Mouse (Mus musculus) forebrain, embryonic 13.5 days (tissue): ENCODE measurements around the gene Slfn5. TPM values are rescaled to one million over a fixed set of nuclear protein-coding genes. Genes with fewer than 3 reads are reported as not detected.
"Not testable (repeated sequence)": the region's sequence is repeated elsewhere in the genome, so short reads cannot be mapped to it uniquely, and the experiment has no call there.

Source experiments
- ATAC-seq: fragments of 200-750 bp; cut with Nextera tagmentation; 2 replicates; pipeline ENCODE4 v1.8.0; 2017
- H3K27ac ChIP-seq: fragments of 300-500 bp; sonication (generic); 2 replicates; pipeline ENCODE4 v1.5.1; 2015; ENCODE audit warnings: inconsistent platforms, mild to moderate bottlenecking, moderate library complexity
- H3K27me3 ChIP-seq: fragments of 300-500 bp; sonication (generic); 2 replicates; pipeline ENCODE4 v1.6.1; 2015; ENCODE audit warnings: mild to moderate bottlenecking, inconsistent platforms
- H3K36me3 ChIP-seq: fragments of 300-500 bp; sonication (generic); 2 replicates; pipeline ENCODE4 v1.6.1; 2015; ENCODE audit warnings: mild to moderate bottlenecking, inconsistent platforms; ENCODE audit not compliant: poor library complexity, severe bottlenecking
- H3K4me1 ChIP-seq: fragments of 300-500 bp; sonication (generic); 2 replicates; pipeline ENCODE4 v1.6.1; 2015; ENCODE audit warnings: inconsistent platforms
- H3K4me2 ChIP-seq: fragments of 300-500 bp; sonication (generic); 2 replicates; pipeline ENCODE4 v1.6.1; 2015; ENCODE audit warnings: inconsistent platforms, mild to moderate bottlenecking, moderate library complexity
- H3K4me3 ChIP-seq: fragments of 300-500 bp; sonication (generic); 2 replicates; pipeline ENCODE4 v1.5.1; 2015; ENCODE audit warnings: mild to moderate bottlenecking, inconsistent platforms
- H3K9ac ChIP-seq: fragments of 300-500 bp; sonication (generic); 2 replicates; pipeline ENCODE4 v1.6.1; 2015; ENCODE audit warnings: mild to moderate bottlenecking, inconsistent platforms
- H3K9me3 ChIP-seq: fragments of 300-500 bp; sonication (generic); replicated peaks from 2 replicates; pipeline ENCODE4 v1.6.1; 2016; ENCODE audit warnings: inconsistent platforms
- WGBS: fragments of 180-500 bp; shearing (Covaris S2); methylation state at CpG from one replicate; pipeline ENCODE4 v1.1.7; 2015; 5-methylcytosine and 5-hydroxymethylcytosine counted together
- microRNA-seq: library from miRNA; unstranded; fragments of <30 nt; microRNA quantifications from one replicate; pipeline ENCODE4, GENCODE M21; 2016
- polyA plus RNA-seq: library from polyadenylated mRNA; unstranded; fragments of >200 nt; fragmentation: Nextera tagmentation; extraction: Ambion mirVana; gene quantifications from 2 replicates; pipeline ENCODE4 v1.2.1, GENCODE M21; 2015

Slfn5 gene
- polyA plus RNA-seq, 1 experiment from 2014 or later, result 0.30 TPM

- no peak overlapping the region for H3K4me2 ChIP-seq
- H3K9ac ChIP-seq, result no peak overlapping the region
- WGBS, result 85% methylated on average over 17 of the region's 17 CpGs
- ATAC-seq, result no peak
- H3K9me3 ChIP-seq, result no peaks in the 10 kb centered on the region
- H3K4me3 ChIP-seq, result no peak overlapping the region
- peaks cover 52% of the 10 kb centered on the region for H3K36me3 ChIP-seq
- H3K27ac ChIP-seq, result no peak overlapping the region
- H3K4me1 ChIP-seq, result no peaks in the 10 kb centered on the region
- no peaks in the 10 kb centered on the region for H3K27me3 ChIP-seq
Observed at GRCm38 (mm10) chr11:82983193-82983592, 32.0 kb downstream of the Slfn5 start.

- H3K27me3 ChIP-seq, result peaks cover 3% of the 10 kb centered on the region; the same call in 1 of the 2 replicates
- WGBS, result 94% methylated on average over 6 of the region's 6 CpGs
- no peak overlapping the region for H3K9ac ChIP-seq
- no peak overlapping the region for H3K4me3 ChIP-seq
- no peak overlapping the region for H3K27ac ChIP-seq
- no peak for ATAC-seq
- H3K4me2 ChIP-seq, result no peak overlapping the region
- peaks cover 11% of the 10 kb centered on the region for H3K4me1 ChIP-seq
- no peaks in the 10 kb centered on the region for H3K9me3 ChIP-seq
- H3K36me3 ChIP-seq, result peaks cover 22% of the 10 kb centered on the region
Observed at GRCm38 (mm10) chr11:82987621-82988020, 36.5 kb downstream of the Slfn5 start.

GRCm38 (mm10) chr11:82989357-82989756 lies 38.2 kb downstream of the Slfn5 start:
- Histone ChIP-seq H3K4me3 (no peak overlapping the region), H3K27ac (no peak overlapping the region), H3K9me3 (no peaks in the 10 kb centered on the region), H3K4me2 (peak overlapping the region; percentile 64), H3K9ac (no peak overlapping the region), H3K4me1 (peaks cover 11% of the 10 kb centered on the region), H3K36me3 (peaks cover 16% of the 10 kb centered on the region), H3K27me3 (peaks cover 3% of the 10 kb centered on the region; the same call in 1 of the 2 replicates)
- WGBS, result 56% methylated on average over 12 of the region's 12 CpGs
- ATAC-seq, result no peak

GRCm38 (mm10) chr11:82990612-82991385 lies 39.6 kb downstream of the Slfn5 start:
- H3K27ac ChIP-seq, H3K27me3 ChIP-seq, H3K36me3 ChIP-seq, H3K9me3 ChIP-seq: not testable (repeated sequence)
- peak overlapping the region; percentile 52 for H3K9ac ChIP-seq
- 16% methylated on average over 19 of the region's 19 CpGs for WGBS
- H3K4me3 ChIP-seq, result peak overlapping the region; percentile 36
- H3K4me1 ChIP-seq, result peaks cover 11% of the 10 kb centered on the region
- ATAC-seq, result peak; percentile 58; the same call in 1 of the 2 replicates
- peak overlapping the region; percentile 64 for H3K4me2 ChIP-seq

- Histone ChIP-seq H3K4me2 (peak within 1 kb of the TSS; percentile 64), H3K4me3 (peak within 1 kb of the TSS; percentile 36), H3K36me3 (no peaks in the 10 kb centered on the region), H3K27ac (no peak within 1 kb of the TSS), H3K27me3 (peaks cover 3% of the 10 kb centered on the region; the same call in 1 of the 2 replicates), H3K4me1 (peaks cover 11% of the 10 kb centered on the region), H3K9ac (peak within 1 kb of the TSS; percentile 52), H3K9me3 (no peaks in the 10 kb centered on the region)
- 9% methylated on average over 14 of the region's 14 CpGs for WGBS
- ATAC-seq, result no peak
Observed at GRCm38 (mm10) chr11:82991469-82992166, 40.5 kb downstream of the Slfn5 start, which contains the start of gene Slfn9. Slfn9 (minus strand) TSS chr11:82991830.

- no peaks in the 10 kb centered on the region for H3K9me3 ChIP-seq
- no peaks in the 10 kb centered on the region for H3K36me3 ChIP-seq
- WGBS, result 92% methylated on average over 1 of the region's 1 CpGs
- ATAC-seq, result no peak
- no peak overlapping the region for H3K27ac ChIP-seq
- no peaks in the 10 kb centered on the region for H3K4me1 ChIP-seq
- H3K9ac ChIP-seq, result no peak overlapping the region
- H3K27me3 ChIP-seq, result no peaks in the 10 kb centered on the region
- no peak overlapping the region for H3K4me2 ChIP-seq
- no peak overlapping the region for H3K4me3 ChIP-seq
Observed at GRCm38 (mm10) chr11:83013356-83013755, 62.2 kb downstream of the Slfn5 start.

Small RNAs within 50 kb of the gene (microRNA-seq; reads per million reads assigned to microRNA genes)
- not detected for gene Mir7679

Other genes with a start within 250 kb of the Slfn5 start
- gene Cct6b, start 187.0 kb upstream of the Slfn5 start, polyA plus RNA-seq, result 0.18 and 0.42 TPM in 2 replicates
- 34.8 and 38.1 TPM in 2 replicates for gene Zfp830, start 187.0 kb upstream of the Slfn5 start, polyA plus RNA-seq
- gene Lig3, start 170.2 kb upstream of the Slfn5 start, polyA plus RNA-seq, result 31.4 and 35.9 TPM in 2 replicates
- 14.4 and 15.1 TPM in 2 replicates for gene Rffl, start 80.1 kb upstream of the Slfn5 start, polyA plus RNA-seq
- 10.9 and 12.8 TPM in 2 replicates for gene Rad51d, start 60.7 kb upstream of the Slfn5 start, polyA plus RNA-seq
- gene Fndc8, start 59.2 kb upstream of the Slfn5 start, polyA plus RNA-seq, result 0.22 and 0.42 TPM in 2 replicates
- gene Nle1, start 42.9 kb upstream of the Slfn5 start, polyA plus RNA-seq, result 28.1 and 35.9 TPM in 2 replicates
- gene Unc45b, start 40.8 kb upstream of the Slfn5 start, polyA plus RNA-seq, result 0.25 and 0.40 TPM in 2 replicates
- 9.3 and 10.2 TPM in 2 replicates for gene Slfn9, start 40.5 kb downstream of the Slfn5 start, polyA plus RNA-seq
- gene Slfn8, start 69.5 kb downstream of the Slfn5 start, polyA plus RNA-seq, result 0.09 and 0.17 TPM in 2 replicates
- gene Slfn2, start 113.8 kb downstream of the Slfn5 start, polyA plus RNA-seq, result 0.28 and 0.61 TPM in 2 replicates
- not detected in 2 replicates for gene Slfn1, start 165.5 kb downstream of the Slfn5 start, polyA plus RNA-seq
- gene Slfn4, start 223.8 kb downstream of the Slfn5 start, polyA plus RNA-seq, result not detected in 2 replicates
- 0.13 and 0.26 TPM in 2 replicates for gene Slfn3, start 240.0 kb downstream of the Slfn5 start, polyA plus RNA-seq